Mouse (Mus musculus) ES-Bruce4 (cell line): ENCODE results near the gene Pik3r5.

ENCODE experiments used
- CTCF ChIP-seq: IDR thresholded peaks from one replicate; pipeline ENCODE4 v1.8.1; 2011; ENCODE audit warnings: low read depth, low read length
- EP300 ChIP-seq: IDR thresholded peaks from 2 replicates; pipeline ENCODE4 v1.6.1; 2011; ENCODE audit warnings: low read depth, low read length; ENCODE audit not compliant: insufficient read depth

- TF ChIP-seq CTCF (no peak), EP300 (no peak)
These were observed 32.3 kb upstream of the Pik3r5 start for GRCm38 (mm10) chr11:68399548-68400020.
